Mouse (Mus musculus): ENCODE results near the gene Fbxo24. TPM values are rescaled to one million over a fixed set of nuclear protein-coding genes. Genes with fewer than 3 reads are reported as not detected.
"Not testable (repeated sequence)": the region's sequence is repeated elsewhere in the genome, so short reads cannot be mapped to it uniquely, and the experiment has no call there.

The Fbxo24 gene
- total and polyA plus RNA-seq, 3 experiments, result 0.89 to 2.6 (median 2.5) TPM

DNA sequence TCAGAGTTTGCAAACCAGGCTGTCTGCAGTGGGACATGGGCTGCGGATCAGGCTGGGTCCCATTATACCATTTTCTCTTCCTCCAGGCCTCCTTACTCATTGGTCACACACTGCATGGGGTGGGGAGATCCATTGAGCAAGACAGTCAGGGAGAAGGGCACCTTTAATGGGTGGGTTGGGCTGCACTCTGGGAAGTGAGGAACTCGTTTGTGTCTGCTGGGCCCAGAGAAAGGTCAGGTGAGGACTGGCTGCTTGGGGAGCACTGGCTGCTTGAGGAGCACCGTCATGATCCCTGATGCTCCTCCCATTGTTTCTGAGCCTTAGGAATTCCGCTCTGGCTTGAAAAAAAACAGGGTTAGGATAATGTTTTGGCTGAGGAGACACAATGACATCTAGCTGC is 14.1 kb upstream of the Fbxo24 start:
- no peak for DNase-seq

DNA sequence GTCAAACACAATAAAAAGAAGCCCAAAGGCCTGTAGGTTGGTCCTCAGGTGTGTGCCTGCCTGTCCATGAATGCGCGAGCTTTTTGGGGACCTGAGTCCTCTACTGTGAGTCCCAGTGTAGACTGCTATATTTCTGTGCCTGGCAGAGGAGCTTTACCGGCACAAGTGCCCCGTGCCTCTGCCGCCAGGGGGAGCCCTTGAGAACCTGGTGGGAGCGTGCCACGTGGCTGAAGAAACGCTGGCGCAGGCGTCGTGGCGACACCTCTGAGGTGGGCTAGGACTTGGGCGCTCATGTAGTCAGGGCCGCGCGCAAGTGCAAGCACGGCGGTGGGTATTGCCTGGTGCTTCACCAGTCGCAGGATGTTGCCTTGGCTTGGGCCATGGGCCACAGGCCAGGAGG is 12.3 kb upstream of the Fbxo24 start, which contains the start of gene Sap25:
Sap25 (plus strand) TSS at position 281 of the 400 bp plus-strand sequence.
- DNase-seq, result peak; percentile 52

- DNase-seq, result no peak
Measured at GRCm38 (mm10) chr5:137639472-137639871, 10.7 kb upstream of the Fbxo24 start.

DNA sequence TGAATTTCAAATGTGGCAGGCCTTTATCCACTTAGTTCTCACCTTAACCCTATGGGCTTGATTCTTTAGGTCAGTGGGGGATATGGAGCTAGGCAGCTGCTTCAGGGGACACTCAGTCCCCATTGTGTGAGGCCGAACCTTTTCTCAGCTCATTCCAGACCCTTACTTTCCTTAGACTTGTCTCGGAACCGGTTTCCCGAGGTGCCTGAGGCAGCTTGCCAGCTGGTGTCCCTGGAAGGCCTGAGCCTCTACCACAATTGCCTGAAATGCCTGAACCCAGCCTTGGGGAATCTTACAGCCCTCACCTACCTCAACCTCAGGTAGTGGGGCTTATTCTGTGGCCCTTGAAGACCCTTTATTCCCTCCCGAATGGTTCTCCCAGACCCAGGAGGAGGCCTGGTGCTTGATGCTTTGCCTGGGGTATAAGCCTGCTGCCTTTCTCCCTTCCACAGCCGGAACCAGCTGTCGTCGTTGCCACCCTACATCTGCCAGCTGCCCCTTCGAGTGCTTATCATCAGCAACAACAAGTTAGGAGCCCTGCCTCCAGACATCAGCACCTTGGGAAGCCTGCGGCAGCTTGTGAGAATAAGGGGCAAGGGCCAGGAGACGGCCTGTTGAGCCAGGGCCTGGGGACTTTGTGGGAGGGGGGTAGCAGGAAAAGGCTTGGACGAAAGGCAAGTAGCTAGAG is 4.7 kb upstream of the Fbxo24 start:
- DNase-seq, result no peak

GRCm38 (mm10) chr5:137631591-137631990 is 2.8 kb upstream of the Fbxo24 start:
- DNase-seq, result no peak

DNA sequence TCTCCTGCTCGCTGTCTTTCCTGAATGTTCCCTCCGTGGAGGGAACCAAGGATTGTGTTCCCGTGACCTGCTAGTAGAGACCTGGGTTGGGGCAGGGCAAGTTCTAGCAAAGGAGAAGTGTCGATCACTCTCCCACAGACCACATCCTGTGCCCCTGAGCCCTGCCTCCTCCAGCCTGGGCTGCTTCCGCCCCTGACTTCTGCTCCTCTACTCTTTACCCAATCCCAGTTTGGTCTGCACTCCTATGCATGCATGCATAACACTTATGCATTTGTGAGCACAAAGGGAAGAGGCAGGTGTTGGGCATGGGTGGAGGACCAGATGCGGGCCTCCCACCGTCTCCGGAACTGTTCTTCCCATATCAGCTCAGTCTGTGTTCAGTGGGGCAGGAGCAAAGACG is 2.4 kb upstream of the Fbxo24 start:
- no peak for DNase-seq

DNA sequence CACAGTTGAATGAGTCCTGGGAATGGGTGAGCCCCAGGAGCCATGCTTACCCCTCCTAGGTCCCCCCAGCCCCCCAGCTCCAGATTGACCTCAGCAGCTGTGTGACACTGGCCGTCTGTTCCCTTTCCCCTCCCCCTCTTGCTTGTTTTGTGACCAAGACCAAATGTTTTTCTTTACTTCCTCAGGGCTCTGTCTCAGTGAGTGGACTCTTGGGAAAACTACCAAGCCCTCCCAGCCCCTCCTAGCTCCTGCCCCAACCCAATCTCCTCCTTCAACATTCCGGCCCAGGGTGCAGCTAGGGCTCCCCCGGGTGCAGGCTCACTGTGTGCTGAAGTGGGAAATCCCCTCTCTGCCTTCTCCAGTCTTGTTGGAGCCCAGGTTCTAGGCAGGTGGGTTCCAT is 1.8 kb upstream of the Fbxo24 start:
- no peak for DNase-seq

DNA sequence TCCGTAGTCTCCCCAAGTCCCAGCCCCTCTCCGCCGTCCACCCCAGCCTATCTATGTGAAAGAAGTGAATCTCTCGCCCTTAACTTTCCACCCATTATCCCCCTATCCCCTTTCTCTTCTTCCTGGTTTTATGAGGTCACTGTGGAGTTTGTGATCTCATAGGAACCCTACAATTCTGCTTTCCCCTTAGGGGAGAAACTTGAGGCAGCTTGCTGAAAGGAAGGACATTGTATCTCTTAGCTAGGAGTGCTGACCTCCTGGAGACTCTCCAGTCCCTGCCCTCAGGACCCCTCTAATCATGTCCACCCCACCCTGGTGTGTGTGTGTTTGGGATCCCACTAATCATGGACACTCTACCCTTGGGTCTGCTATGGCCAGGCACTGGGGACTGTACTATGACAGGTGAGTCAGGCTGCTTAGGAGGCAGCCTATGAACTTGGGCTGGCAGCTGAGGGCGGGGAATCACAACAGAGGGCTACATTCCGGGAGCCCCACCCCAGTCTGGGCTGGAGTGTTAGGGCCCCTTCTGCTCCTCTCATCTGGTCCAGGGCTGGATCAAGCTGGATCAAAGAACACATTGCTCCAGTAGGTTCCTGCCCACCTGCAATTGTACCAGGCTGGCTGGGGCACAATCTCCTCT is 1.2 kb upstream of the Fbxo24 start:
- DNase-seq, result no peak

GRCm38 (mm10) chr5:137629306-137629721 is 512 bp upstream of the Fbxo24 start:
- no peak for DNase-seq

GRCm38 (mm10) chr5:137627991-137628390 is 811 bp downstream of the Fbxo24 start:
- peak; percentile 75 for DNase-seq

DNA sequence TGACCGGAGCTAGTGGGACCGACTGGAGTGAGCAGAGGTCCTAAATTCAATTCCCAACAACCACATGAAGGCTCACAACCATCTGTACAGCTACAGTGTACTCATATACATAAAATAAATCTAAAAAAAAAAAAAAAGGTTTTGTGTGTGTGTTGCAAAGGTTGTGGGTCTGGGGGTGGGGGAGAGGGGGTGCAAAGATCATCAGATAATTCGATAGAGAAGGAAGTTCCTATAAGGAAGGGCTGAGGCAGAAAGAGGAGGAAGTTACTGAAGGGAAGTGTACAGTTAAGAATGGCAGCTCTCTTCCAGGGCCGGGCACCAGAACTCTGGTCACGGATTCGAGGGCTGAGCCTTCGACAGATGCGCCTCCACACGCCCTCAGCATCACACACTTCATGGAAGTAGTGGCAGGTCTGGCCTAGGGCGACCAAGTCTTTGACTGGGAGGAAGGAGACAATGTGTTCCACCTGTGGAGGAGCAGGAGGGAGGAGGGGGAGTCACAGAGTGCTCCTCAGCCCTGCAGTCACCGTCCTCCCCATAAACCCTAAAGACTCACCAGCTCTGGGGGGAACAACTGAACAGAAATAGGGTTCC is 4.8 kb downstream of the Fbxo24 start:
- no peak for DNase-seq

- no peak for DNase-seq
Measured at GRCm38 (mm10) chr5:137615347-137615746, 13.5 kb downstream of the Fbxo24 start.

GRCm38 (mm10) chr5:137614921-137615320 is 13.9 kb downstream of the Fbxo24 start:
- not testable (repeated sequence) for DNase-seq

DNA sequence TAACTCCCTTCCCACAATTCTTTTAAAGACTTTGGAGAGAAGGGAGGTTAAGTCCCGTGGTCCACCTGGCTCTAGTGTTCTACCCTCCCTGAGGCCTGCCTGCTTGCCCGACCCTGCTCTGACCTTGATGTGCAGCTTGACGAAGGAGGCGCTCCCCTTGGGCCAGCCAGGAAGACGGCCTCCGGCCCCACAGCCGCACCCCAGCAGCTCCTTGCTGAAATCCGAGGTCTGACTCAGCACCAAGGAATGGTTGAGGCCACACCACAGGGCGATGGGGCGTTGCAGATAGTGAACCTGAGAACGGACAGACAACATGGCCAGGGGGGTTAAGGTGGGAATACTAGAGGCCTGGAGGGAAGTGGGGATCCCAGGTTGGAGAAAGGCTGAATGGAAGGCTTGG is 15.3 kb downstream of the Fbxo24 start, which contains the start of gene Pcolce:
Pcolce (minus strand) TSS at position 235 of the 400 bp plus-strand sequence.
- peak; percentile 88 for DNase-seq

- DNase-seq, result no peak
Measured at GRCm38 (mm10) chr5:137613076-137613475, 15.7 kb downstream of the Fbxo24 start.

GRCm38 (mm10) chr5:137611245-137611602 is 17.6 kb downstream of the Fbxo24 start:
- peak; percentile 87 for DNase-seq

GRCm38 (mm10) chr5:137610548-137611244 is 18.1 kb downstream of the Fbxo24 start:
- DNase-seq, result peak; percentile 92

- no peak for DNase-seq
Measured at GRCm38 (mm10) chr5:137610056-137610455, 18.7 kb downstream of the Fbxo24 start.

GRCm38 (mm10) chr5:137609292-137609691 is 19.5 kb downstream of the Fbxo24 start:
- DNase-seq, result no peak

DNA sequence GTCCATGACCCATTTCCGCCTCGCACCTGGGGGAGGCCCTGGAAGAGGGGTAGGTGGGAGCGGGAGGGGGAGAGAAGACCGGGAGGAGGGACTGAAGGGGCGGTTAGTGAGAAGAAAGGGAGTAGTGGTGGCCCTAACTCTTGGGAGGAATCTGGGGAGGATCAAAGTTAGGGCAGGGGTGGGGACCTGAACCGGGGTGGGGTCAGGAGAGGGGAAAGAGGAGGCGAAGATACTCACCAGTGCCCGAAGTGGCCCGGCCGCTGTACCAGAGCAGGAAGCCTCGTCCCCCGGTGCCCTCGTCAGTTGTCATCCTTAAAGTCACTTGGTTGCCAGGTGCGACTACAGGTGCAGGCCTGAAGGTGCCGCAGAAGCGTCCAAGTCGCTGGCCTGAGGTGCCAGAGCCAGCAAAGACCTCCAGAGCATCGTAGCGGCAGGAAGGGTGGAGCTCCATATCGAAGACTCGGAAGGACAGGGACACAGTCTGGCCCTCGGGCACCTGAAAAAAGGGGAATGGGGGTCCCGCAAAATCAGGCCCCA is 20.1 kb downstream of the Fbxo24 start:
- DNase-seq, result no peak

- peak; percentile 25 for DNase-seq
Measured at GRCm38 (mm10) chr5:137607860-137608653, 20.7 kb downstream of the Fbxo24 start.

DNA sequence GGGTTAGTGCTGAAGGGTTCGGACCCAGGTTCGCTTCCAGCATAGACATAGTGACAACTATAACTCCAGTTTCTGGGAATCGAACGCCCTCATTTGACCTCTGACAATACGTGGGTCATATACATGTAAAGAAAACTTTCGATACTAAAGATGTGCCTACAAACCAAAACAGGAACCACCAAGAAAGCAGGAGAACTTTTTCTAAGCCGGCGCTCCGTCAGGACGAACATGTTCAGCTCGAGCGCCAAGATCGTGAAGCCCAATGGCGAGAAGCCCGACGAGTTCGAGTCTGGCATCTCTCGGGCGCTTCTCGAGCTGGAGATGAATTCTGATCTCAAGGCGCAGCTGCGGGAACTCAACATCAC is 27.5 kb downstream of the Fbxo24 start:
- no peak for DNase-seq

All from adrenal gland, adult 2 months (tissue).